Mouse (Mus musculus): ENCODE data around the gene Hgf. TPM values are rescaled to one million over a fixed set of nuclear protein-coding genes. Genes with fewer than 3 reads are reported as not detected.

The Hgf gene
- polyA plus RNA-seq, 1 experiment from 2014 or later = 6.6 TPM

GRCm38 (mm10) chr5:16597996-16598395 lies 44.7 kb downstream of the Hgf start:
- no peak overlapping the region for H3K27ac ChIP-seq
- no peaks in the 10 kb centered on the region for H3K36me3 ChIP-seq
- no peaks in the 10 kb centered on the region for H3K9me3 ChIP-seq
- no peak overlapping the region for H3K4me2 ChIP-seq (replicated peaks)
- no peak overlapping the region for H3K4me3 ChIP-seq
- H3K27me3 ChIP-seq = no peaks in the 10 kb centered on the region
- no peaks in the 10 kb centered on the region for H3K4me1 ChIP-seq
- 25% methylated on average over 6 of the region's 6 CpGs for WGBS
- H3K9ac ChIP-seq = no peak overlapping the region
- ATAC-seq (ENCODE audit: low FRiP score, low read depth) = no peak

GRCm38 (mm10) chr5:16601463-16601862 lies 48.2 kb downstream of the Hgf start:
- Histone ChIP-seq H3K9me3 (no peaks in the 10 kb centered on the region), H3K4me1 (no peaks in the 10 kb centered on the region), H3K36me3 (no peaks in the 10 kb centered on the region), H3K27me3 (no peaks in the 10 kb centered on the region), H3K27ac (no peak overlapping the region), H3K4me2 (replicated peaks) (no peak overlapping the region), H3K4me3 (no peak overlapping the region), H3K9ac (no peak overlapping the region)
- no peak for ATAC-seq (ENCODE audit: low FRiP score, low read depth)
- 80% methylated on average over 1 of the region's 1 CpGs for whole genome bisulfite sequencing

- no peaks in the 10 kb centered on the region for H3K9me3 ChIP-seq
- H3K27me3 ChIP-seq = no peaks in the 10 kb centered on the region
- no peaks in the 10 kb centered on the region for H3K4me1 ChIP-seq
- no peak overlapping the region for H3K4me2 ChIP-seq (replicated peaks)
- WGBS = 76% methylated on average over 1 of the region's 1 CpGs
- no peak overlapping the region for H3K4me3 ChIP-seq
- no peaks in the 10 kb centered on the region for H3K36me3 ChIP-seq
- ATAC-seq (ENCODE audit: low FRiP score, low read depth) = no peak
- no peak overlapping the region for H3K9ac ChIP-seq
- no peak overlapping the region for H3K27ac ChIP-seq
Observed at GRCm38 (mm10) chr5:16632996-16633395, 79.7 kb downstream of the Hgf start.

GRCm38 (mm10) chr5:16646417-16646816 lies 93.1 kb downstream of the Hgf start:
- Histone ChIP-seq H3K9me3 (no peaks in the 10 kb centered on the region), H3K36me3 (no peaks in the 10 kb centered on the region), H3K27me3 (no peaks in the 10 kb centered on the region), H3K27ac (no peak overlapping the region), H3K4me2 (replicated peaks) (no peak overlapping the region), H3K9ac (no peak overlapping the region), H3K4me1 (no peaks in the 10 kb centered on the region), H3K4me3 (no peak overlapping the region)
- WGBS = 39% methylated on average over 7 of the region's 7 CpGs
- ATAC-seq (ENCODE audit: low FRiP score, low read depth) = no peak

DNA sequence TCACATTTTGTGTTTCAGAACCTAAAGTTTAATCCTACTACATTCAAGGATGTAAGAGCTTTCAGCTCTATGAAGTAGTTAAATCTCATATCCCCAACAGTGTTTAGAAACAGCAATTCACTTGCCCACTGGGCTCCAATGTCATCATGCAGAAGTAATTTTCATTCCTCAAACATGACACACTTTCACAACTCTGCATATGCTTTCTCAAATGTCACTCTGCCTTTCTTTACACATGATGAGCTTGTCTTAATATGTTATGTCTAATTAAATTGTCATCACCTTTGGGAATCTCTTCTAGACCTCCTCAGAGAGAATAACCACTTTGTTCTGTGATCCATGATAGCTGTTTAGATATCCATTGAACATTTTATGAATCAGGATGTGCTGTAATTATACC lies 94.4 kb downstream of the Hgf start:
- no peak overlapping the region for H3K27ac ChIP-seq
- H3K4me1 ChIP-seq = no peaks in the 10 kb centered on the region
- ATAC-seq (ENCODE audit: low FRiP score, low read depth) = no peak
- no peaks in the 10 kb centered on the region for H3K27me3 ChIP-seq
- H3K4me2 ChIP-seq (replicated peaks) = no peak overlapping the region
- H3K4me3 ChIP-seq = no peak overlapping the region
- no peak overlapping the region for H3K9ac ChIP-seq
- no peaks in the 10 kb centered on the region for H3K36me3 ChIP-seq
- H3K9me3 ChIP-seq = no peaks in the 10 kb centered on the region

DNA sequence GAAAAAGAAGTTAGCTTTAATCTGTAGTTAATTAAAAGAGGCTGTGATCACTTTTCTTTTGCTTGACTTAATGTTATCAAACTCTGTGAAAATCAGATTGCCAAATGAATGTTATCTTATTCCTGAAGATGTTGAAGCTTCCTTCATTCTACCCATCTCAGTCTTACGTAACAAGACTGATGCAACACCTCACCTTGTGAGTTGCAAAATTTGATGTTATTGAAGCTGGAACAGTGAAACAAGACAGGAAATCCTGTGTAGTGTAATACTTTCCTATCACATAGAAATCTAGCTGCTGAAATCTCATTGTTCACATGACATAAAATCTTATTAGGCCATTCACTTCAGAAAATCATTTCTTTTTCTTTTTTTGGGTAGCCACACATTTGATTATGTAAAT lies 96.9 kb downstream of the Hgf start:
- Histone ChIP-seq H3K9ac (no peak overlapping the region), H3K9me3 (no peaks in the 10 kb centered on the region), H3K27me3 (no peaks in the 10 kb centered on the region; the same call in 1 of the 2 replicates), H3K4me2 (replicated peaks) (no peak overlapping the region), H3K4me1 (no peaks in the 10 kb centered on the region), H3K27ac (no peak overlapping the region), H3K4me3 (no peak overlapping the region), H3K36me3 (no peaks in the 10 kb centered on the region)
- no peak for ATAC-seq (ENCODE audit: low FRiP score, low read depth)
- 90% methylated on average over 1 of the region's 1 CpGs for WGBS

GRCm38 (mm10) chr5:16654022-16654421 lies 100.7 kb downstream of the Hgf start:
- no peaks in the 10 kb centered on the region for H3K36me3 ChIP-seq

More at GRCm38 (mm10) chr5:16654022-16654421, 100.7 kb downstream of the Hgf start:
- Histone ChIP-seq H3K4me1 (no peaks in the 10 kb centered on the region), H3K27ac (no peak overlapping the region), H3K9me3 (no peaks in the 10 kb centered on the region), H3K4me2 (replicated peaks) (no peak overlapping the region), H3K9ac (no peak overlapping the region), H3K27me3 (no peaks in the 10 kb centered on the region; the same call in 1 of the 2 replicates), H3K4me3 (no peak overlapping the region)
- 32% methylated on average over 7 of the region's 7 CpGs for WGBS
- no peak for ATAC-seq (ENCODE audit: low FRiP score, low read depth)

Other genes with a start within 250 kb of the Hgf start
- gene Gm28710, start 238.3 kb downstream of the Hgf start, polyA plus RNA-seq (2015; fragmentation: Nextera tagmentation; extraction: Ambion mirVana) = 0.05 TPM in 1 of 2 replicates, not detected in the other